Mouse (Mus musculus) lung, postnatal 0 days (tissue): ENCODE results near the gene Cysltr2. TPM values are rescaled to one million over a fixed set of nuclear protein-coding genes. Genes with fewer than 3 reads are reported as not detected.
A peak's percentile ranks its signal among the peaks of the same experiment; 100 is the strongest.

Source experiments
- ATAC-seq: fragments of 200-750 bp; cut with Nextera tagmentation; 2 replicates; pipeline ENCODE4 v1.8.0; 2017; ENCODE audit warnings: moderate library complexity
- DNase-seq: peaks from one replicate; pipeline ENCODE4 v3.0.0-alpha.2; 2016; ENCODE audit warnings: low spot score
- H3K27ac ChIP-seq: fragments of 300-500 bp; sonication (generic); 2 replicates; pipeline ENCODE4 v1.5.1; 2014; ENCODE audit warnings: antibody characterized with exemption, mild to moderate bottlenecking, low read length, mixed read lengths
- H3K27me3 ChIP-seq: fragments of 300-500 bp; sonication (generic); replicated peaks from 2 replicates; pipeline ENCODE4 v1.6.1; 2014; ENCODE audit warnings: low read length, mixed read lengths; ENCODE audit not compliant: insufficient read depth
- H3K36me3 ChIP-seq: fragments of 300-500 bp; sonication (generic); 2 replicates; pipeline ENCODE4 v1.6.1; 2014; ENCODE audit warnings: low read length, mixed read lengths; ENCODE audit not compliant: insufficient read depth
- H3K4me1 ChIP-seq: fragments of 300-500 bp; sonication (generic); 2 replicates; pipeline ENCODE4 v1.6.1; 2014; ENCODE audit warnings: antibody characterized with exemption, low read depth, low read length, mixed read lengths; ENCODE audit not compliant: insufficient read depth
- H3K4me2 ChIP-seq: fragments of 300-500 bp; sonication (generic); replicated peaks from 2 replicates; pipeline ENCODE4 v1.6.1; 2014; ENCODE audit warnings: low read depth, mild to moderate bottlenecking, low read length, moderate library complexity, mixed read lengths
- H3K4me3 ChIP-seq: fragments of 300-500 bp; sonication (generic); 2 replicates; pipeline ENCODE4 v1.5.1; 2014; ENCODE audit warnings: low read depth, low read length
- H3K9ac ChIP-seq: fragments of 300-500 bp; sonication (generic); replicated peaks from 2 replicates; pipeline ENCODE4 v1.6.1; 2014; ENCODE audit warnings: low read depth, mild to moderate bottlenecking
- H3K9me3 ChIP-seq: fragments of 300-500 bp; sonication (generic); 2 replicates; pipeline ENCODE4 v1.6.1; 2016; ENCODE audit warnings: low read length, mixed read lengths
- CTCF ChIP-seq: IDR thresholded peaks from 2 replicates; pipeline ENCODE4 v1.5.1; 2016; ENCODE audit warnings: antibody characterized with exemption, mild to moderate bottlenecking
- EP300 ChIP-seq: IDR thresholded peaks from 2 replicates; pipeline ENCODE4 v1.6.1; 2016; ENCODE audit warnings: antibody characterized with exemption, mild to moderate bottlenecking, control low read depth
- WGBS: fragments of 180-500 bp; shearing (Covaris S2); extraction: QIAGEN DNeasy Blood & Tissue Kit; methylation state at CpG from one replicate; pipeline ENCODE4 v1.1.7; 2014; 5-methylcytosine and 5-hydroxymethylcytosine counted together
- polyA plus RNA-seq: library from polyadenylated mRNA; unstranded; fragments of >200 nt; fragmentation: Nextera tagmentation; extraction: Ambion mirVana; gene quantifications from 2 replicates; pipeline ENCODE4 v1.2.1, GENCODE M21; 2015

Cysltr2 gene
- polyA plus RNA-seq, 1 experiment from 2014 or later = 1.1 TPM

GRCm38 (mm10) chr14:73001814-73002213, 47.1 kb downstream of the Cysltr2 start:
- Histone ChIP-seq H3K4me1 (no peaks in the 10 kb centered on the region), H3K4me3 (no peak overlapping the region), H3K9ac (no peak overlapping the region), H3K27me3 (no peaks in the 10 kb centered on the region), H3K4me2 (no peak overlapping the region), H3K27ac (no peak overlapping the region), H3K9me3 (no peaks in the 10 kb centered on the region), H3K36me3 (no peaks in the 10 kb centered on the region)
- TF ChIP-seq EP300 (no peak), CTCF (no peak)
- DNase-seq (no peak), ATAC-seq (no peak)
- WGBS = 85% methylated on average over 4 of the region's 4 CpGs

GRCm38 (mm10) chr14:73000325-73000724, 48.6 kb downstream of the Cysltr2 start:
- 26% methylated on average over 10 of the region's 10 CpGs for WGBS
- no peaks in the 10 kb centered on the region for H3K4me1 ChIP-seq
- no peak overlapping the region for H3K4me3 ChIP-seq
- ATAC-seq (peak; percentile 53), DNase-seq (peak; percentile 87)
- 0 out of 2 replicates have a peak overlapping the region, but pooled peaks have one; percentile 14 for H3K4me2 ChIP-seq
- no peak overlapping the region for H3K9ac ChIP-seq
- no peak overlapping the region for H3K27ac ChIP-seq
- no peaks in the 10 kb centered on the region for H3K9me3 ChIP-seq
- TF ChIP-seq CTCF (peak; percentile 85), EP300 (no peak)
- no peaks in the 10 kb centered on the region for H3K36me3 ChIP-seq
- H3K27me3 ChIP-seq = no peaks in the 10 kb centered on the region

- Histone ChIP-seq H3K9ac (no peak overlapping the region), H3K4me2 (no peak overlapping the region), H3K4me1 (no peaks in the 10 kb centered on the region), H3K27me3 (no peaks in the 10 kb centered on the region), H3K9me3 (no peaks in the 10 kb centered on the region), H3K4me3 (no peak overlapping the region), H3K36me3 (no peaks in the 10 kb centered on the region), H3K27ac (no peak overlapping the region)
- DNase-seq = no peak
- ATAC-seq = no peak
- TF ChIP-seq EP300 (no peak), CTCF (no peak)
- 88% methylated on average over 6 of the region's 6 CpGs for WGBS
Measured at GRCm38 (mm10) chr14:72998111-72998510, 50.8 kb downstream of the Cysltr2 start.

- TF ChIP-seq CTCF = no peak
- no peak for TF ChIP-seq EP300
- WGBS = 64% methylated on average over 2 of the region's 2 CpGs
- ATAC-seq (no peak), DNase-seq (no peak)
- no peak overlapping the region for H3K27ac ChIP-seq
- H3K4me3 ChIP-seq = no peak overlapping the region
- no peak overlapping the region for H3K9ac ChIP-seq
- no peaks in the 10 kb centered on the region for H3K36me3 ChIP-seq
- H3K4me2 ChIP-seq = no peak overlapping the region
- H3K4me1 ChIP-seq = no peaks in the 10 kb centered on the region; the same call in 1 of the 2 replicates
- no peaks in the 10 kb centered on the region for H3K27me3 ChIP-seq
- no peaks in the 10 kb centered on the region for H3K9me3 ChIP-seq
Measured at GRCm38 (mm10) chr14:72986044-72986443, 62.9 kb downstream of the Cysltr2 start.

- Histone ChIP-seq H3K27ac (no peak overlapping the region), H3K36me3 (no peaks in the 10 kb centered on the region), H3K27me3 (no peaks in the 10 kb centered on the region), H3K4me1 (no peaks in the 10 kb centered on the region; the same call in 1 of the 2 replicates), H3K4me2 (no peak overlapping the region), H3K4me3 (no peak overlapping the region), H3K9me3 (no peaks in the 10 kb centered on the region), H3K9ac (no peak overlapping the region)
- ATAC-seq (no peak), DNase-seq (no peak)
- no peak for TF ChIP-seq CTCF
- TF ChIP-seq EP300 = no peak
- WGBS = 84% methylated on average over 5 of the region's 5 CpGs
Measured at GRCm38 (mm10) chr14:72985113-72985512, 63.8 kb downstream of the Cysltr2 start.

GRCm38 (mm10) chr14:72983456-72983855, 65.5 kb downstream of the Cysltr2 start:
- DNase-seq (peak; percentile 97), ATAC-seq (peak; percentile 93)
- Histone ChIP-seq H3K27me3 (no peaks in the 10 kb centered on the region), H3K9ac (no peak overlapping the region), H3K4me1 (no peaks in the 10 kb centered on the region; the same call in 1 of the 2 replicates), H3K9me3 (no peaks in the 10 kb centered on the region), H3K27ac (no peak overlapping the region), H3K36me3 (no peaks in the 10 kb centered on the region), H3K4me3 (no peak overlapping the region), H3K4me2 (peak overlapping the region; percentile 18)
- 4% methylated on average over 11 of the region's 11 CpGs for WGBS
- TF ChIP-seq EP300 = peak; percentile 82
- TF ChIP-seq CTCF = peak; percentile 92

GRCm38 (mm10) chr14:72982981-72983436, 65.9 kb downstream of the Cysltr2 start:
- TF ChIP-seq EP300 (no peak), CTCF (no peak)
- 46% methylated on average over 12 of the region's 12 CpGs for WGBS
- no peak overlapping the region for H3K4me3 ChIP-seq

More at GRCm38 (mm10) chr14:72982981-72983436, 65.9 kb downstream of the Cysltr2 start:
- Histone ChIP-seq H3K27me3 (no peaks in the 10 kb centered on the region), H3K9ac (no peak overlapping the region), H3K4me1 (no peaks in the 10 kb centered on the region; the same call in 1 of the 2 replicates), H3K27ac (no peak overlapping the region), H3K36me3 (no peaks in the 10 kb centered on the region), H3K4me2 (peak overlapping the region; percentile 18), H3K9me3 (no peaks in the 10 kb centered on the region)
- no peak for ATAC-seq
- DNase-seq = no peak
